Mouse (Mus musculus) liver, embryonic 11.5 days (tissue): ENCODE measurements at regions not wholly inside any gene's neighbourhood (a gene's known extent, or its start where the extent isn't known, plus 50 kb on each side); places are given as distances from the start of the nearest gene placed in this dataset.
"Not testable (repeated sequence)": the region's sequence is repeated elsewhere in the genome, so short reads cannot be mapped to it uniquely, and the experiment has no call there.

Experiments
- ATAC-seq: fragments of 200-750 bp; cut with Nextera tagmentation; replicated peaks from 2 replicates; pipeline ENCODE4 v1.8.0; 2017; ENCODE audit warnings: moderate number of reproducible peaks, mild to moderate bottlenecking, moderate TSS enrichment, moderate library complexity; ENCODE audit not compliant: low FRiP score
- DNase-seq: peaks from one replicate; pipeline ENCODE4 v3.0.0-alpha.2; 2017; ENCODE audit warnings: low spot score
- H3K27ac ChIP-seq: fragments of 300-500 bp; sonication (generic); 2 replicates; pipeline ENCODE4 v1.5.1; 2014; ENCODE audit warnings: mild to moderate bottlenecking, low read depth, low read length, control low read depth
- H3K27me3 ChIP-seq: fragments of 300-500 bp; sonication (generic); replicated peaks from 2 replicates; pipeline ENCODE4 v1.6.1; 2014; ENCODE audit warnings: low read length, mixed read lengths; ENCODE audit not compliant: control insufficient read depth, insufficient read depth
- H3K36me3 ChIP-seq: fragments of 300-500 bp; sonication (generic); 2 replicates; pipeline ENCODE4 v1.6.1; 2014; ENCODE audit warnings: mild to moderate bottlenecking, low read length, moderate library complexity, mixed read lengths; ENCODE audit not compliant: control insufficient read depth, insufficient read depth
- H3K4me1 ChIP-seq: fragments of 300-500 bp; sonication (generic); replicated peaks from 2 replicates; pipeline ENCODE4 v1.6.1; 2014; ENCODE audit warnings: low read length, mixed read lengths; ENCODE audit not compliant: control insufficient read depth, insufficient read depth
- H3K4me2 ChIP-seq: fragments of 300-500 bp; sonication (generic); 2 replicates; pipeline ENCODE4 v1.6.1; 2014; ENCODE audit warnings: mild to moderate bottlenecking, control low read depth, moderate library complexity
- H3K4me3 ChIP-seq: fragments of 300-500 bp; sonication (generic); 2 replicates; pipeline ENCODE4 v1.5.1; 2014; ENCODE audit warnings: low read depth, low read length, control low read depth
- H3K9ac ChIP-seq: fragments of 300-500 bp; sonication (generic); 2 replicates; pipeline ENCODE4 v1.6.1; 2014; ENCODE audit warnings: low read depth, low read length, control low read depth
- H3K9me3 ChIP-seq: fragments of 300-500 bp; sonication (generic); 2 replicates; pipeline ENCODE4 v1.6.1; 2016; ENCODE audit warnings: low read length, inconsistent platforms, mixed read lengths; ENCODE audit not compliant: control insufficient read depth
- WGBS: fragments of 180-500 bp; shearing (Covaris S2); extraction: QIAGEN DNeasy Blood & Tissue Kit; methylation state at CpG from one replicate; pipeline ENCODE4 v1.1.7; 2014; 5-methylcytosine and 5-hydroxymethylcytosine counted together

- H3K27me3 ChIP-seq, H3K9me3 ChIP-seq, H3K4me1 ChIP-seq, H3K27ac ChIP-seq, H3K36me3 ChIP-seq, H3K9ac ChIP-seq: not testable (repeated sequence)
- peak overlapping the region; percentile 49 for H3K4me3 ChIP-seq
- peak overlapping the region; percentile 50 for H3K4me2 ChIP-seq
- WGBS: 0% methylated on average over 28 of the region's 44 CpGs
- DNase-seq: peak; percentile 65
- peak; percentile 58 for ATAC-seq
Measured at GRCm38 (mm10) chr12:17992572-17992971, 301.9 kb downstream of the Hpcal1 start.

- not testable (repeated sequence) for H3K9me3 ChIP-seq, H3K9ac ChIP-seq, H3K27me3 ChIP-seq, ATAC-seq, H3K36me3 ChIP-seq, H3K27ac ChIP-seq, H3K4me1 ChIP-seq
- 11% methylated on average over 18 of the region's 22 CpGs for WGBS
- Histone ChIP-seq H3K4me2 (peak overlapping the region; percentile 39), H3K4me3 (peak overlapping the region; percentile 49)
- DNase-seq: peak; percentile 31
Measured at GRCm38 (mm10) chr12:17993368-17993767, 302.7 kb downstream of the Hpcal1 start.
